Mouse (Mus musculus) heart, embryonic 15.5 days (tissue): ENCODE measurements around the gene Elk3. TPM values are rescaled to one million over a fixed set of nuclear protein-coding genes. Genes with fewer than 3 reads are reported as not detected.

ENCODE experiments used
- ATAC-seq: fragments of 200-750 bp; cut with Nextera tagmentation; replicated peaks from 2 replicates; pipeline ENCODE4 v1.8.0; 2017; ENCODE audit warnings: low read depth, moderate TSS enrichment; ENCODE audit not compliant: insufficient number of reproducible peaks, insufficient read depth, low FRiP score
- H3K27ac ChIP-seq: fragments of 300-500 bp; sonication (generic); 2 replicates; pipeline ENCODE4 v1.5.1; 2015; ENCODE audit warnings: mild to moderate bottlenecking, inconsistent platforms
- H3K27me3 ChIP-seq: fragments of 300-500 bp; sonication (generic); 2 replicates; pipeline ENCODE4 v1.6.1; 2015; ENCODE audit warnings: inconsistent platforms
- H3K36me3 ChIP-seq: fragments of 300-500 bp; sonication (generic); 2 replicates; pipeline ENCODE4 v1.6.1; 2015; ENCODE audit warnings: mild to moderate bottlenecking, inconsistent platforms
- H3K4me1 ChIP-seq: fragments of 300-500 bp; sonication (generic); replicated peaks from 2 replicates; pipeline ENCODE4 v1.6.1; 2015; ENCODE audit warnings: inconsistent platforms
- H3K4me2 ChIP-seq: fragments of 300-500 bp; sonication (generic); 2 replicates; pipeline ENCODE4 v1.6.1; 2015; ENCODE audit warnings: inconsistent platforms, mild to moderate bottlenecking, moderate library complexity
- H3K4me3 ChIP-seq: fragments of 300-500 bp; sonication (generic); 2 replicates; pipeline ENCODE4 v1.5.1; 2015; ENCODE audit warnings: mild to moderate bottlenecking, inconsistent platforms
- H3K9ac ChIP-seq: fragments of 300-500 bp; sonication (generic); 2 replicates; pipeline ENCODE4 v1.6.1; 2015; ENCODE audit warnings: mild to moderate bottlenecking, inconsistent platforms
- H3K9me3 ChIP-seq: fragments of 300-500 bp; sonication (generic); replicated peaks from 2 replicates; pipeline ENCODE4 v1.6.1; 2016; ENCODE audit warnings: inconsistent platforms
- WGBS: fragments of 180-500 bp; shearing (Covaris S2); methylation state at CpG from one replicate; pipeline ENCODE4 v1.1.7; 2015; ENCODE audit warnings: mixed read lengths; 5-methylcytosine and 5-hydroxymethylcytosine counted together
- polyA plus RNA-seq: library from polyadenylated mRNA; unstranded; fragments of >200 nt; fragmentation: Nextera tagmentation; extraction: Ambion mirVana; gene quantifications from 2 replicates; pipeline ENCODE4 v1.2.1, GENCODE M21; 2015

Gene Elk3
- polyA plus RNA-seq, 1 experiment from 2014 or later, result 31.7 TPM

GRCm38 (mm10) chr10:93231490-93231889, 79.4 kb downstream of the Elk3 start:
- no peaks in the 10 kb centered on the region for H3K27me3 ChIP-seq
- H3K4me3 ChIP-seq, result no peak overlapping the region
- peaks cover 40% of the 10 kb centered on the region for H3K36me3 ChIP-seq
- 77% methylated on average over 4 of the region's 4 CpGs for WGBS
- no peak overlapping the region for H3K9ac ChIP-seq
- peaks cover 6% of the 10 kb centered on the region for H3K4me1 ChIP-seq
- H3K27ac ChIP-seq, result no peak overlapping the region
- no peak for ATAC-seq
- H3K9me3 ChIP-seq, result no peaks in the 10 kb centered on the region
- no peak overlapping the region for H3K4me2 ChIP-seq

GRCm38 (mm10) chr10:93228401-93229007, 82.4 kb downstream of the Elk3 start:
- no peak overlapping the region for H3K4me2 ChIP-seq
- no peak overlapping the region for H3K4me3 ChIP-seq
- H3K9ac ChIP-seq, result no peak overlapping the region
- H3K36me3 ChIP-seq, result peaks cover 22% of the 10 kb centered on the region
- peaks cover 6% of the 10 kb centered on the region for H3K4me1 ChIP-seq
- ATAC-seq, result no peak
- 60% methylated on average over 11 of the region's 11 CpGs for WGBS
- no peaks in the 10 kb centered on the region for H3K27me3 ChIP-seq
- H3K9me3 ChIP-seq, result no peaks in the 10 kb centered on the region
- H3K27ac ChIP-seq, result 0 out of 2 replicates have a peak overlapping the region, but pooled peaks have one; percentile 60

GRCm38 (mm10) chr10:93227921-93228320, 83.0 kb downstream of the Elk3 start:
- H3K4me2 ChIP-seq, result peak overlapping the region; percentile 21; the same call in 1 of the 2 replicates

DNA sequence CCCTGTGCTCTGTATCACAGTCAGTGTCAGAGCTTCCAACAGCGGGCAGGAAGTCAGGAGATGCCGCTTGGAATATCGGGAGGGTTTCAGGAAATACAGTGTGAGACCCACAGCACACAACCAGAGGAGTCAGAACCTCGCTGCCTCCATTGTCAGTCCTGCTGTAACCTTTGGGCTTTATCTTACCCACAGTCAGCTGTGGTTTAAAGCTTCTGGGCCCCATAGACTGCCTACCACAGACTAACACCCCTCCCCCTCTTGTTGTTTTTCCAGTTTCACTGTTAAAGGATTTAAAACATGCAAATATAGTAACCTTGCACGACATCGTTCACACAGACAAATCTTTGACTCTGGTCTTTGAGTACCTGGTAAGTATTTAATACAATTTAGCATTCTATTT, 85.2 kb downstream of the Elk3 start:
- Histone ChIP-seq H3K27ac (no peak overlapping the region), H3K9ac (no peak overlapping the region), H3K9me3 (no peaks in the 10 kb centered on the region), H3K4me1 (peaks cover 6% of the 10 kb centered on the region), H3K4me2 (no peak overlapping the region), H3K36me3 (peaks cover 11% of the 10 kb centered on the region), H3K4me3 (no peak overlapping the region), H3K27me3 (no peaks in the 10 kb centered on the region)
- no peak for ATAC-seq
- WGBS, result 66% methylated on average over 6 of the region's 6 CpGs

More at GRCm38 (mm10) chr10:93227921-93228320, 83.0 kb downstream of the Elk3 start:
- H3K9me3 ChIP-seq, result no peaks in the 10 kb centered on the region
- ATAC-seq, result no peak
- H3K27me3 ChIP-seq, result no peaks in the 10 kb centered on the region
- H3K9ac ChIP-seq, result no peak overlapping the region
- peaks cover 6% of the 10 kb centered on the region for H3K4me1 ChIP-seq
- peak overlapping the region; percentile 60 for H3K27ac ChIP-seq
- 51% methylated on average over 8 of the region's 8 CpGs for WGBS
- no peak overlapping the region for H3K4me3 ChIP-seq
- peaks cover 19% of the 10 kb centered on the region for H3K36me3 ChIP-seq

DNA sequence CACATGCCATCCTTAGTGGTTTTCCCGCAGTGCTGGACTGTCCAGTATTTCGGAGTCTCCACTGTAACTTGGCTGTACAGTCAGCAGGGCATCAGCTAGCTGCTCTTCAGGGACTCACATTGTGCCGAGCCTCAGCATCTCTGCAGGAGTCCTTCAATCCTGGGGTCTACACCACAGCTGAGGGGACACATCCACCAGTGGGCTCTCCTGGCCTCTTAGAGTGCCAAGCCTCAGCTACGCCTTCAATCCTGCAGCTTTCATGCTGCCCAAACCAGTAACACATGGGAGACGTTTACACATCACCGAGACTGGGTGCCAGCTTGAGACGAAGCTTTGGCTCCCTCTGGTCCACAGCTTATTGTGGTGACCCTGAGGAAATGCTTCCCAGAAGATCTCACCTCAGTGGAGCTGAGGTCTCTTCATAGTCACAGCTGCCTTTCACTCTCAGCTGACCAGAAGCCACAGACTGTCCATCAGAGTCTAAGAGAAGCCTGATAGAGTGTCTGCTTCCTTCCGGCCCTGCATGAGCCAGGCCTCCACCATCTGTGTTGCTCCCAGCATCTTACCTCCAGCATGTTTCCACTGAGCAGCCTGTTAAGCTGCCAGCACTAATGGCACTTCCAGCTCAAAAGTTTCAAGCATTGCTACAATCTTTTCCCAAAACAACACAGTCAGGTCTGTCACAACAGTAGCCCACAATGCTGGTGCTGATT, 95.7 kb downstream of the Elk3 start:
- no peak overlapping the region for H3K27ac ChIP-seq
- H3K36me3 ChIP-seq, result peaks cover 35% of the 10 kb centered on the region
- ATAC-seq, result no peak
- no peak overlapping the region for H3K9ac ChIP-seq
- no peak overlapping the region for H3K4me2 ChIP-seq
- H3K27me3 ChIP-seq, result no peaks in the 10 kb centered on the region
- no peaks in the 10 kb centered on the region for H3K4me1 ChIP-seq
- 91% methylated on average over 8 of the region's 8 CpGs for WGBS
- no peaks in the 10 kb centered on the region for H3K9me3 ChIP-seq
- H3K4me3 ChIP-seq, result no peak overlapping the region

GRCm38 (mm10) chr10:93214251-93214650, 96.7 kb downstream of the Elk3 start:
- no peak overlapping the region for H3K4me3 ChIP-seq
- WGBS, result 66% methylated on average over 4 of the region's 4 CpGs
- H3K36me3 ChIP-seq, result peaks cover 35% of the 10 kb centered on the region

GRCm38 (mm10) chr10:93213339-93213738, 97.6 kb downstream of the Elk3 start:
- Histone ChIP-seq H3K4me3 (no peak overlapping the region), H3K27ac (no peak overlapping the region), H3K27me3 (no peaks in the 10 kb centered on the region), H3K4me2 (no peak overlapping the region), H3K9me3 (no peaks in the 10 kb centered on the region), H3K4me1 (no peaks in the 10 kb centered on the region), H3K36me3 (peaks cover 35% of the 10 kb centered on the region), H3K9ac (no peak overlapping the region)
- WGBS, result 79% methylated on average over 7 of the region's 7 CpGs
- ATAC-seq, result no peak

More at GRCm38 (mm10) chr10:93214251-93214650, 96.7 kb downstream of the Elk3 start:
- Histone ChIP-seq H3K9ac (no peak overlapping the region), H3K4me2 (no peak overlapping the region), H3K4me1 (no peaks in the 10 kb centered on the region), H3K9me3 (no peaks in the 10 kb centered on the region), H3K27me3 (no peaks in the 10 kb centered on the region), H3K27ac (no peak overlapping the region)
- no peak for ATAC-seq

- Histone ChIP-seq H3K9me3 (no peaks in the 10 kb centered on the region), H3K9ac (no peak overlapping the region), H3K27ac (no peak overlapping the region), H3K4me1 (no peaks in the 10 kb centered on the region), H3K27me3 (no peaks in the 10 kb centered on the region), H3K4me3 (no peak overlapping the region), H3K36me3 (peaks cover 29% of the 10 kb centered on the region), H3K4me2 (no peak overlapping the region)
- no peak for ATAC-seq
- WGBS, result 82% methylated on average over 2 of the region's 2 CpGs
Observed at GRCm38 (mm10) chr10:93212699-93213098, 98.2 kb downstream of the Elk3 start.

- no peaks in the 10 kb centered on the region for H3K27me3 ChIP-seq
- no peak overlapping the region for H3K27ac ChIP-seq
- H3K4me3 ChIP-seq, result no peak overlapping the region
- H3K36me3 ChIP-seq, result peaks cover 4% of the 10 kb centered on the region; the same call in 1 of the 2 replicates
- H3K4me2 ChIP-seq, result no peak overlapping the region
- no peaks in the 10 kb centered on the region for H3K9me3 ChIP-seq
- H3K9ac ChIP-seq, result no peak overlapping the region
- ATAC-seq, result no peak
- H3K4me1 ChIP-seq, result 0 out of 2 replicates have a peak, but pooled peaks cover 2% of the 10 kb centered on the region
- WGBS, result 79% methylated on average over 5 of the region's 5 CpGs
Observed at GRCm38 (mm10) chr10:93207176-93207575, 103.8 kb downstream of the Elk3 start.

GRCm38 (mm10) chr10:93205287-93205956, 105.5 kb downstream of the Elk3 start:
- Histone ChIP-seq H3K36me3 (no peaks in the 10 kb centered on the region), H3K4me2 (no peak overlapping the region), H3K9me3 (no peaks in the 10 kb centered on the region), H3K4me1 (0 out of 2 replicates have a peak, but pooled peaks cover 6% of the 10 kb centered on the region), H3K27me3 (no peaks in the 10 kb centered on the region), H3K4me3 (no peak overlapping the region), H3K9ac (no peak overlapping the region), H3K27ac (no peak overlapping the region)
- no peak for ATAC-seq
- WGBS, result 89% methylated on average over 4 of the region's 4 CpGs

- Histone ChIP-seq H3K4me2 (no peak overlapping the region), H3K27ac (no peak overlapping the region), H3K4me3 (no peak overlapping the region), H3K4me1 (peaks cover 10% of the 10 kb centered on the region), H3K9me3 (no peaks in the 10 kb centered on the region), H3K27me3 (no peaks in the 10 kb centered on the region), H3K9ac (no peak overlapping the region), H3K36me3 (peaks cover 12% of the 10 kb centered on the region)
- no peak for ATAC-seq
- whole genome bisulfite sequencing, result 85% methylated on average over 6 of the region's 6 CpGs
Observed at GRCm38 (mm10) chr10:93201846-93202458, 109.0 kb downstream of the Elk3 start.
